Mouse (Mus musculus): ENCODE data around the gene Dcun1d3. TPM values are rescaled to one million over a fixed set of nuclear protein-coding genes. Genes with fewer than 3 reads are reported as not detected.

The Dcun1d3 gene
- polyA plus RNA-seq, 1 experiment from 2014 or later: 17.7 TPM

- Histone ChIP-seq H3K27me3 (no peaks in the 10 kb centered on the region), H3K4me1 (replicated peaks) (peaks cover 41% of the 10 kb centered on the region), H3K4me3 (no peak overlapping the region), H3K36me3 (no peaks in the 10 kb centered on the region), H3K9me3 (no peaks in the 10 kb centered on the region), H3K27ac (replicated peaks) (0 out of 2 replicates have a peak overlapping the region, but pooled peaks have one; percentile 18), H3K9ac (no peak overlapping the region), H3K4me2 (no peak overlapping the region)
- WGBS: 94% methylated on average over 8 of the region's 8 CpGs
- ATAC-seq (ENCODE audit: low read depth): no peak
Observed at GRCm38 (mm10) chr7:119897521-119898109, 1.5 kb upstream of the Dcun1d3 start.

DNA sequence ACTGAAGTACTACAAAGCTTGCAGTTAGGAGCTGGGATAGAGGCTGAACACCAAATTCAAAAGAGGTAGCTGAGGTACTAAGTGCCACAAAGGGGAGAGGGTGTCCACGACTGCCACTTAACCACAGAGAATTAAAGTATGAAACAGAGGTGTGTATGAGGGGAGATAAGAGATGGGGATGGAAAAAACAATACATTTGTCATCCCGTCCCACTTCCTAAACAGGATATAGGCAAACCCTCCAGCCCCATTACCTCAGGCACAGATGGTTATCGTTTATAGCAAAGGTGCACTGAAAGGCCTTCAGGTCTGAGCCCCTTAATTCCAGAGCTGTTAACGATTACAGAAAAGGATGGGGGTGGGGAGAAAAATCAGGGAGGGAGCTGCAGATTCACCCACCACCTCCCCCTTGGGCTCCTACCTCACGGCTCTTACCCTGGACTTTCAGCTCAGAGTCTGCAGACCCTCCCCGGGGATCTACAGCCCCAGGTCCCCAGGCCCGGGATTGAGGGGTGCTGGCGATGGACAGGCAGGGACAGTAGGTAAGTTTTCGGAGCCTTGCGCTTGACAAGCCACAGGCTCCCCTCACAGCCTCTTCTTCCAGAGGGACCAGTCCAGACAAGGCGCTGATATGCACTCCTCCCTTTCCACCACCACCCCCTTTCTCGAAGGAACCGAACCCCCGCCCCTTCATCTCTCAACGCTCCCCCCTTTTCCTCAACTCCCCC lies 1.1 kb downstream of the Dcun1d3 start:
- H3K9me3 ChIP-seq: no peaks in the 10 kb centered on the region
- H3K27ac ChIP-seq (replicated peaks): peak overlapping the region; percentile 97
- H3K4me3 ChIP-seq: peak overlapping the region; percentile 72
- no peaks in the 10 kb centered on the region for H3K36me3 ChIP-seq
- no peaks in the 10 kb centered on the region for H3K27me3 ChIP-seq
- peak overlapping the region; percentile 73 for H3K4me2 ChIP-seq
- peaks cover 41% of the 10 kb centered on the region for H3K4me1 ChIP-seq (replicated peaks)
- ATAC-seq (ENCODE audit: low read depth): peak; percentile 76
- 2% methylated on average over 15 of the region's 15 CpGs for WGBS
- H3K9ac ChIP-seq: peak overlapping the region; percentile 96

GRCm38 (mm10) chr7:119892742-119893141 lies 3.4 kb downstream of the Dcun1d3 start:
- Histone ChIP-seq H3K4me3 (no peak overlapping the region), H3K36me3 (no peaks in the 10 kb centered on the region), H3K27me3 (no peaks in the 10 kb centered on the region), H3K9me3 (no peaks in the 10 kb centered on the region), H3K4me1 (replicated peaks) (peaks cover 35% of the 10 kb centered on the region), H3K9ac (no peak overlapping the region), H3K27ac (replicated peaks) (no peak overlapping the region), H3K4me2 (no peak overlapping the region)
- no peak for ATAC-seq (ENCODE audit: low read depth)
- 94% methylated on average over 4 of the region's 4 CpGs for WGBS

GRCm38 (mm10) chr7:119892198-119892597 lies 3.9 kb downstream of the Dcun1d3 start:
- Histone ChIP-seq H3K27ac (replicated peaks) (no peak overlapping the region), H3K36me3 (no peaks in the 10 kb centered on the region), H3K4me1 (replicated peaks) (peaks cover 30% of the 10 kb centered on the region), H3K4me2 (no peak overlapping the region), H3K9me3 (no peaks in the 10 kb centered on the region), H3K4me3 (no peak overlapping the region), H3K27me3 (no peaks in the 10 kb centered on the region), H3K9ac (no peak overlapping the region)
- 95% methylated on average over 1 of the region's 1 CpGs for WGBS
- ATAC-seq (ENCODE audit: low read depth): no peak

GRCm38 (mm10) chr7:119887887-119888286 lies 8.2 kb downstream of the Dcun1d3 start:
- WGBS: 98% methylated on average over 4 of the region's 4 CpGs

DNA sequence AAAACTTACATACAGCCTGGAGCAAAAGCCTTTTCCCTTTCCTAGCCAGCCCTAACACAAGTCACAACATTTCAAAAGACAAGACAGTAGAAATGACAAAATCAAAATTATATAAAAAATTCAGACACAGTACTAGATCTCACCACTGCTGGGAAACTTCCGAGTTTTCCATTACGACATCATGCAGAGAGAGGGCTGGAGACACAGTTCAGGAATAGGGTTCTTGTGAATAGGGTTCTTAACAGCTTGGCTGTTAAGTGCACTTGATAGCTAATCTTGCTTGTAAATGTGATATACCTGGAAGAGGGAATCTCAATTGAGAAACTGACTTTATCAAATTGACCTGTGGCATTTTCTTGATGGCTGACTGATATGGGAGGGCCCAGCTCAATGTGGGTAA lies 14.9 kb downstream of the Dcun1d3 start:
- H3K27me3 ChIP-seq: no peaks in the 10 kb centered on the region
- no peak overlapping the region for H3K4me3 ChIP-seq
- ATAC-seq (ENCODE audit: low read depth): no peak
- no peak overlapping the region for H3K9ac ChIP-seq
- no peak overlapping the region for H3K27ac ChIP-seq (replicated peaks)
- H3K4me1 ChIP-seq (replicated peaks): no peaks in the 10 kb centered on the region
- 89% methylated on average over 2 of the region's 2 CpGs for WGBS
- H3K36me3 ChIP-seq: peaks cover 19% of the 10 kb centered on the region
- no peak overlapping the region for H3K4me2 ChIP-seq
- no peaks in the 10 kb centered on the region for H3K9me3 ChIP-seq

More at GRCm38 (mm10) chr7:119887887-119888286, 8.2 kb downstream of the Dcun1d3 start:
- Histone ChIP-seq H3K27me3 (no peaks in the 10 kb centered on the region), H3K9me3 (no peaks in the 10 kb centered on the region), H3K36me3 (no peaks in the 10 kb centered on the region; the same call in 1 of the 2 replicates), H3K27ac (replicated peaks) (no peak overlapping the region), H3K9ac (no peak overlapping the region), H3K4me1 (replicated peaks) (no peaks in the 10 kb centered on the region; the same call in 1 of the 2 replicates), H3K4me2 (no peak overlapping the region), H3K4me3 (no peak overlapping the region)
- no peak for ATAC-seq (ENCODE audit: low read depth)

GRCm38 (mm10) chr7:119880345-119880744 lies 15.8 kb downstream of the Dcun1d3 start:
- H3K4me2 ChIP-seq: no peak overlapping the region

GRCm38 (mm10) chr7:119879171-119879570 lies 16.9 kb downstream of the Dcun1d3 start:
- Histone ChIP-seq H3K27me3 (no peaks in the 10 kb centered on the region), H3K9me3 (no peaks in the 10 kb centered on the region), H3K27ac (replicated peaks) (no peak overlapping the region), H3K4me2 (no peak overlapping the region), H3K4me1 (replicated peaks) (no peaks in the 10 kb centered on the region), H3K9ac (no peak overlapping the region), H3K4me3 (no peak overlapping the region), H3K36me3 (peaks cover 19% of the 10 kb centered on the region)
- 95% methylated on average over 4 of the region's 4 CpGs for WGBS
- ATAC-seq (ENCODE audit: low read depth): no peak

More at GRCm38 (mm10) chr7:119880345-119880744, 15.8 kb downstream of the Dcun1d3 start:
- Histone ChIP-seq H3K4me3 (no peak overlapping the region), H3K9me3 (no peaks in the 10 kb centered on the region), H3K9ac (no peak overlapping the region), H3K27ac (replicated peaks) (no peak overlapping the region), H3K36me3 (peaks cover 19% of the 10 kb centered on the region), H3K27me3 (no peaks in the 10 kb centered on the region), H3K4me1 (replicated peaks) (no peaks in the 10 kb centered on the region)
- WGBS: 95% methylated on average over 5 of the region's 5 CpGs
- ATAC-seq (ENCODE audit: low read depth): no peak

- Histone ChIP-seq H3K9ac (no peak overlapping the region), H3K4me3 (no peak overlapping the region), H3K4me1 (replicated peaks) (no peaks in the 10 kb centered on the region), H3K27me3 (no peaks in the 10 kb centered on the region), H3K27ac (replicated peaks) (no peak overlapping the region), H3K9me3 (no peaks in the 10 kb centered on the region), H3K4me2 (no peak overlapping the region), H3K36me3 (peaks cover 19% of the 10 kb centered on the region)
- 59% methylated on average over 3 of the region's 3 CpGs for whole genome bisulfite sequencing
- ATAC-seq (ENCODE audit: low read depth): no peak
Observed at GRCm38 (mm10) chr7:119875776-119876440, 20.2 kb downstream of the Dcun1d3 start.

DNA sequence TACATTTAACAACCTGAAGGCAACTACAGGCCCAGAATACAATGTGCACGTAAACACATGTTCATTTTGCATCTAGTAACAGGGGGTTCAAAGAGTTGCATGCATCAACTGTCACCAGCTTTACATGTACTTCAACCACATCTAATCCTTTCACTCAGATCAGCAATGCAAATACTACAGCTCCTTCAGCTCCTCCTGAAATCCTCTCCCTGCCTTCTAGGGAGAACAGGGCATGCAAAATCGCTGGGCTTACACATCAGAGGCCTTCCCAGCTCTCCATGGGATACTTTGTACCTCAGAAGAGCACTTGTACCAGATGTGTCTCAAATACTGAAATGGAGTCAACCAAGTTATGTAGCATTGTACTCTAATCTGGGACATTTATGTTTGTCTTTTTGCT lies 23.0 kb downstream of the Dcun1d3 start:
- no peak for ATAC-seq (ENCODE audit: low read depth)
- Histone ChIP-seq H3K4me2 (no peak overlapping the region), H3K9ac (no peak overlapping the region), H3K4me1 (replicated peaks) (no peaks in the 10 kb centered on the region), H3K36me3 (0 out of 2 replicates have a peak, but pooled peaks cover 9% of the 10 kb centered on the region), H3K9me3 (no peaks in the 10 kb centered on the region), H3K27ac (replicated peaks) (no peak overlapping the region), H3K27me3 (no peaks in the 10 kb centered on the region), H3K4me3 (no peak overlapping the region)
- WGBS: 54% methylated on average over 2 of the region's 2 CpGs

DNA sequence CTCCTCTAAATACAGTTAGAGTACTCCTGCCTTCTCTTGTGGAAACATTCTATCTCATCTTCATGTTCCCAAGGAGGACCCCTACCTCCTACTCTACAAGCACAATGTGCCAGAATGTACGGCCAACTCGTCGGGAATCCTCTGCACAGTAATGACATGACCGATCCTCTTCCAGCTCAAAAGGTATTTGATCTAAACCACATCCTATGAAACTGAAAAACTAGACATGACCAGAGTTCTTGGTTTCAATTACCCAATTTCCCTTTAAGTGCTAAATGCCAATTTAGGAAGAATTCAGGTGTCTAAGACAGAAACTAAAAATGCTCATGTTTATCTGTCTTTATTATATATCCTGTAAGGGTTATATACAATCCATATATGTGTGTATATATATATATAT lies 23.9 kb downstream of the Dcun1d3 start:
- Histone ChIP-seq H3K27me3 (no peaks in the 10 kb centered on the region), H3K4me1 (replicated peaks) (no peaks in the 10 kb centered on the region), H3K9me3 (no peaks in the 10 kb centered on the region), H3K36me3 (0 out of 2 replicates have a peak, but pooled peaks cover 7% of the 10 kb centered on the region), H3K9ac (no peak overlapping the region), H3K27ac (replicated peaks) (no peak overlapping the region), H3K4me3 (no peak overlapping the region), H3K4me2 (no peak overlapping the region)
- WGBS: 96% methylated on average over 4 of the region's 4 CpGs
- no peak for ATAC-seq (ENCODE audit: low read depth)

DNA sequence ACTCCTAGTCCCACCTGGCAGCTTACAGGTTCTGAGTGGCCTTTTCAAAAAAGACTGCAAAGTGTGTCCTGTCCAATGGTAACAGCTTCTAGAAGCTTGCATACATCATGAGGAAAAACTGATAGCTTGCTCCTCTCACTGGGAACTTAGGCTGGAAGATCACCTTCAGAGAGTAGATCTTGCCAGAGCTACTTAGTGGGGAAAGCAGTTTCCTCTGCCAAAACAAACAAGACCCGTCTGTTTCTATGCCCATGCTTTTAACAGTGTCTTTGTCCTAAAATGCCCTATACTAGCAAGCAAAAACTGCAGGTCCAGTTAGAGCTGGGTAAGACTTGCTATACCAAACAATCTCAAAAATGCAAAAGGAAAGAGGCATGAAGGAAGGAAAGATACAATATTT lies 30.0 kb downstream of the Dcun1d3 start:
- H3K4me1 ChIP-seq (replicated peaks): peaks cover 15% of the 10 kb centered on the region
- no peaks in the 10 kb centered on the region for H3K9me3 ChIP-seq
- H3K27me3 ChIP-seq: no peaks in the 10 kb centered on the region
- H3K36me3 ChIP-seq: 0 out of 2 replicates have a peak, but pooled peaks cover 7% of the 10 kb centered on the region
- H3K9ac ChIP-seq: no peak overlapping the region
- no peak overlapping the region for H3K4me2 ChIP-seq
- 60% methylated on average over 1 of the region's 1 CpGs for WGBS
- no peak for ATAC-seq (ENCODE audit: low read depth)
- no peak overlapping the region for H3K27ac ChIP-seq (replicated peaks)
- H3K4me3 ChIP-seq: no peak overlapping the region

Data from neural tube, embryonic 13.5 days (tissue).